Mouse (Mus musculus): ENCODE measurements around the gene Fam49a. TPM values are rescaled to one million over a fixed set of nuclear protein-coding genes. Genes with fewer than 3 reads are reported as not detected.

Fam49a gene
- total RNA-seq, 2 experiments from 2014 or later, result 185 to 192 TPM

GRCm38 (mm10) chr12:12427285-12427684 lies 165.3 kb downstream of the Fam49a start:
- DNase-seq (ENCODE audit: extremely low spot score in 1 of 2, low spot score in 1 of 2), result no peak

GRCm38 (mm10) chr12:12428886-12429285 lies 166.9 kb downstream of the Fam49a start:
- DNase-seq (ENCODE audit: extremely low spot score in 1 of 2, low spot score in 1 of 2), result no peak

Measured in layer of hippocampus, postnatal 25 days (tissue).